ENCODE assay signal across 27 mouse cellular contexts in the genomic region with DNA sequence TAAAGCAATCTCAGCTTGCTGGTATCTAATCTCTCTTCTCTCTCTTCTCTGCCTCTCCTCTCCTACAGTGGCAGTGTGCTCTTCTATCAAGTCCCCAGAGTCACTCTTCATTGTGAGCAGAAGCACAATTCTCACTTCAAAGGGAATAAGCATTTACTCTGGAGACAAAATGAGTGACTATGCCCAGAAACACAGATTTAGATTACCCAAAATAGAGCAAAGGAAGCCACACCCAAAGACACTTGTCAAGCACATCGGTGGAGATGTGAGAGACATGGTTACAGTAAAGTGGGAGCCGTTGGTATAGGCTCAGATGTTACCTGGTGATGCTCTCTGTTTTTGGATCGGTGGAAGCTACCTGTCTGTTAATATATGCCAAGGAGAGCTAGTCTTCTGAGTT. TPM values are rescaled to one million over a fixed set of nuclear protein-coding genes. Genes with fewer than 3 reads are reported as not detected.
"Had no signal": no experiment of that assay in that cellular context is flagged by ENCODE, and none has a peak within 500 bp of the region (broad histone marks: within the 10 kb centered on the region; RNA-seq: fewer than 3 reads in every experiment).

No protein-coding gene starts in this region.

- H3K27me3 ChIP-seq: kidney, embryonic 15.5 days; limb, embryonic 13.5 days; liver, embryonic 12.5 days; liver, embryonic 15.5 days; lung, embryonic 15.5 days; midbrain, embryonic 12.5 days; midbrain, embryonic 15.5 days; stomach, embryonic 15.5 days had no signal

- H3K36me3 ChIP-seq: kidney, embryonic 15.5 days; limb, embryonic 10.5 days; limb, embryonic 13.5 days; liver, embryonic 12.5 days; liver, embryonic 15.5 days; lung, embryonic 15.5 days; midbrain, embryonic 12.5 days; midbrain, embryonic 15.5 days; stomach, embryonic 15.5 days had no signal

- DNase-seq: kidney, adult 8-10 months; kidney, postnatal 10 days; kidney, postnatal 36 days; layer of hippocampus, postnatal 36 days; liver; lung, adult 18-20 months; lung, postnatal 10 days; lung, postnatal 36 days; thymus, postnatal 25 days had no signal

- H3K4me1 ChIP-seq: midbrain, embryonic 12.5 days; midbrain, embryonic 15.5 days; stomach, embryonic 15.5 days had no signal

- H3K27ac ChIP-seq: kidney, embryonic 15.5 days; limb, embryonic 10.5 days; limb, embryonic 13.5 days; liver, embryonic 12.5 days; liver, embryonic 15.5 days; lung, embryonic 15.5 days; midbrain, embryonic 12.5 days; midbrain, embryonic 15.5 days; stomach, embryonic 15.5 days had no signal

- H3K4me3 ChIP-seq: kidney, embryonic 15.5 days; limb, embryonic 10.5 days; limb, embryonic 13.5 days; liver, embryonic 12.5 days; liver, embryonic 15.5 days; lung, embryonic 15.5 days; midbrain, embryonic 12.5 days; midbrain, embryonic 15.5 days; myocyte; stomach, embryonic 15.5 days had no signal

RNA-seq across cellular contexts. Expression of a gene that starts 26.6 kb away (rescaled TPM):
- total RNA-seq: layer of hippocampus, postnatal 10 days; layer of hippocampus, postnatal 36 days; left cerebral cortex, postnatal 25 days had no signal
- polyA plus RNA-seq: limb, embryonic 10.5 days; limb, embryonic 13.5 days; liver, embryonic 12.5 days; midbrain, embryonic 12.5 days; midbrain, embryonic 15.5 days; myocyte; neural tube, embryonic 14.5 days had no signal

RNA-seq across cellular contexts. Expression of a gene that starts 26.7 kb away (rescaled TPM):
- total RNA-seq: layer of hippocampus, postnatal 10 days; layer of hippocampus, postnatal 36 days; left cerebral cortex, postnatal 25 days; megakaryocyte progenitor cell, adult 5-6 weeks; megakaryocyte-erythroid progenitor cell, adult 5-6 weeks had no signal
- polyA plus RNA-seq: kidney, embryonic 15.5 days; limb, embryonic 10.5 days; limb, embryonic 13.5 days; liver, embryonic 12.5 days; liver, embryonic 15.5 days; lung, embryonic 15.5 days; midbrain, embryonic 12.5 days; midbrain, embryonic 15.5 days; myocyte; neural tube, embryonic 11.5 days; neural tube, embryonic 14.5 days; stomach, embryonic 15.5 days had no signal

RNA-seq across cellular contexts. Expression of a gene that starts 34.6 kb away (rescaled TPM):
- total RNA-seq: layer of hippocampus, adult 8-10 months; layer of hippocampus, postnatal 10 days; layer of hippocampus, postnatal 36 days; left cerebral cortex, postnatal 25 days had no signal
- polyA plus RNA-seq: limb, embryonic 10.5 days; liver, embryonic 12.5 days; midbrain, embryonic 12.5 days; midbrain, embryonic 15.5 days; myocyte; neural tube, embryonic 11.5 days; neural tube, embryonic 14.5 days; small intestine, adult 2 months had no signal

RNA-seq across cellular contexts. Expression of a gene that starts 38.2 kb away (rescaled TPM):
- polyA plus RNA-seq: myocyte had no signal
